Mouse (Mus musculus) hindlimb bud, embryonic 11.5 days (tissue): Measurements from ENCODE around the gene Traf1.

ENCODE experiments used
- DNase-seq: peaks from one replicate; pipeline ENCODE4 v3.0.0-alpha.2; 2012; ENCODE audit warnings: low read depth, low spot score; ENCODE audit errors: extremely low spot score

Gene Traf1

GRCm38 (mm10) chr2:34969166-34969565 lies 7.6 kb upstream of the Traf1 start:
- DNase-seq: no peak

GRCm38 (mm10) chr2:34966243-34966934 lies 4.8 kb upstream of the Traf1 start:
- DNase-seq: no peak

GRCm38 (mm10) chr2:34965806-34966205 lies 4.2 kb upstream of the Traf1 start:
- DNase-seq: no peak

GRCm38 (mm10) chr2:34965293-34965692 lies 3.7 kb upstream of the Traf1 start:
- DNase-seq: no peak

- no peak for DNase-seq
Observed at GRCm38 (mm10) chr2:34964651-34965050, 3.1 kb upstream of the Traf1 start.

- DNase-seq: no peak
Observed at GRCm38 (mm10) chr2:34964230-34964629, 2.7 kb upstream of the Traf1 start.

- DNase-seq: no peak
Observed at GRCm38 (mm10) chr2:34963371-34963956, 1.9 kb upstream of the Traf1 start.

- no peak for DNase-seq
Observed at GRCm38 (mm10) chr2:34962893-34963292, 1.3 kb upstream of the Traf1 start.

GRCm38 (mm10) chr2:34962211-34962610 lies 639 bp upstream of the Traf1 start:
- DNase-seq: no peak

GRCm38 (mm10) chr2:34960966-34961365 lies 606 bp downstream of the Traf1 start:
- no peak for DNase-seq

GRCm38 (mm10) chr2:34960466-34960865 lies 1.1 kb downstream of the Traf1 start:
- DNase-seq: no peak

- no peak for DNase-seq
Observed at GRCm38 (mm10) chr2:34958582-34958981, 3.0 kb downstream of the Traf1 start.

- DNase-seq: no peak
Observed at GRCm38 (mm10) chr2:34958036-34958435, 3.5 kb downstream of the Traf1 start.

GRCm38 (mm10) chr2:34957405-34957804 lies 4.2 kb downstream of the Traf1 start:
- DNase-seq: no peak

- DNase-seq: no peak
Observed at GRCm38 (mm10) chr2:34956941-34957340, 4.6 kb downstream of the Traf1 start.

GRCm38 (mm10) chr2:34954344-34954743 lies 7.2 kb downstream of the Traf1 start:
- no peak for DNase-seq

- DNase-seq: no peak
Observed at GRCm38 (mm10) chr2:34953547-34954116, 7.9 kb downstream of the Traf1 start.

GRCm38 (mm10) chr2:34953018-34953417 lies 8.6 kb downstream of the Traf1 start:
- DNase-seq: no peak

GRCm38 (mm10) chr2:34951469-34951868 lies 10.1 kb downstream of the Traf1 start:
- DNase-seq: no peak

GRCm38 (mm10) chr2:34948622-34949021 lies 12.9 kb downstream of the Traf1 start:
- DNase-seq: no peak

- DNase-seq: no peak
Observed at GRCm38 (mm10) chr2:34946046-34946445, 15.5 kb downstream of the Traf1 start.

GRCm38 (mm10) chr2:34945580-34945979 lies 16.0 kb downstream of the Traf1 start:
- DNase-seq: no peak
